Mouse (Mus musculus) gastrocnemius, adult 2 months (tissue): ENCODE results near the gene Pip5k1c. TPM values are rescaled to one million over a fixed set of nuclear protein-coding genes. Genes with fewer than 3 reads are reported as not detected.
A peak's percentile ranks its signal among the peaks of the same experiment; 100 is the strongest.

ENCODE experiments used
- DNase-seq: peaks from one replicate; pipeline ENCODE4 v3.0.0; 2022
- H3K27ac ChIP-seq: fragments of 200-600 bp; 2 replicates; pipeline ENCODE4 v1.8.1; 2022; ENCODE audit warnings: mild to moderate bottlenecking
- H3K4me3 ChIP-seq: fragments of 200-600 bp; 2 replicates; pipeline ENCODE4 v1.8.1; 2022; ENCODE audit warnings: mild to moderate bottlenecking, moderate library complexity
- CTCF ChIP-seq: fragments of 200-600 bp; IDR thresholded peaks from 2 replicates; pipeline ENCODE4 v1.8.1; 2022; ENCODE audit warnings: antibody characterized with exemption, mild to moderate bottlenecking, moderate library complexity
- intact Hi-C: fragments of 180-260 bp; cut with DNase I; formaldehyde crosslinking; loops from one replicate; pipeline ENCODE4 v1.15.1; 2025
- total RNA-seq, 2 experiments: library from RNA; stranded (reverse); gene quantifications; 2 replicates each; pipeline ENCODE4 v1.2.3; 2021

Gene Pip5k1c
- total RNA-seq, 2 experiments from 2014 or later = 20.7 to 25.0 TPM

DNA sequence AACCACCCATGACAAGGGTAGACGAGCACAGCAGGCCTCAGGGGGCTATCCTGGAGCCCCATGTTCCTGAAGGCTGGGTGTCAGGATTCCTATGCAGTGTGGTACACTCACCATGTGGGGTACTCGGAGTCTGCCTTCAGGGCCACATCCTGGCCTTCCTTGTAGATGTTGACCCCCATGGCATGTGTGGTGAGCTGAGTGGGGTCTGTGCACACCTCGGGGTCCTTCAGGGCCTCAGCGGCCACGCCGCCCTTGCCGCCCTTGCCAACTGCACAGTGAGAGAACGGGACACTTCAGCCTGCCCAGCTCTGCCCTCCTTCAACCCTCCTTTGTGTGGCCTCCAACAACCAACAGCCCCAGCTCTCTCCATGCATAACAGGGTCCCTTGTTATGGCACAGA, 27.2 kb upstream of the Pip5k1c start:
- TF ChIP-seq CTCF = no peak
- peak overlapping the region; percentile 29; the same call in 1 of the 2 replicates for H3K27ac ChIP-seq
- intact Hi-C loops = loop anchor here (10.0 kb wide), 1 partner anchor 831 kb away; the partner anchor contains the start of gene Tcf3
- H3K4me3 ChIP-seq = peak overlapping the region; percentile 82
- DNase-seq = no peak

DNA sequence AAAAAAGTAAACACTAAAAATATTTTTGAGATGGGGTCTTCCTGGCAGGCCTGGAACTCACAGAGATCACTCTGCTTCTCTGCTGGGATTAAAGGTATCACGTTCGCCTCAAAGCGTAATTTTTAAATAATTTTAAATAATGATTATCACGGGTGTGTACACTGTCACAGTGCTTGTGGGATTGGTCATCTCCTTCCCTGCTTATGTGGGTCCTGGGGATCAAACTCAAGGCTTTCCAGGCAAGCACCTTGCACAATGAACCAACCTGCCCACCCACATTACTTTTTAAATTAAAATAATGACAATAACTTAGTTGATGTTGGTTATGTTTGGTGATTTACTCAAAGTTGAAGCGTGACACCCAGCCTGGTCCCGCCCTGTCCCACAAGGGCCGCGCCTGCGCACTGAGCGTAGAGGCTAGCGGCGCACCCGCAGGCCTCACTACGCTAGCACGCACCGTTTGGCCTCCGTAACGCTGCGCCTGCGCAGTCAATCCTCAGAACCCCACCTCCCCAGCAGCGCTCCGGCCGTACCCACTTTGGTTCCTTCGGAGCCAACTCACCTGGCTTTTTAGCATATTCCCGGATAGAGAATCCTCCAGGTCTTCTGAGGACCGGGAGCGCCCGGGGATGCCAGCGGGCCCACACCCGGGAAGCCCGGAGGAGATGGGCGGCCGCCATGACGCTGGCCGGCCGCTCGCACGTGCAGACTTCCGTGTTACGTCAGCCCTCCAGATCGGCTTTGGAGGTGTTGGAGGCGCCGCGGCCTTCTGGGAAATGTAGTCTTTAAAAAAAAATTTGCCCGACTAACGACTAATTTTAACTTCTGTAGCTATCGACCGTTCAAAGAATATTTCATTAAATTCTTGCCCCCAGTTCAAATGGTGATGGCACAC, 26.3 kb upstream of the Pip5k1c start, which contains the start of the genes Mrpl54 and Apba3:
Mrpl54 (minus strand) TSS at position 724 of the 895 bp plus-strand sequence.
Apba3 (plus strand) TSS at position 750 of the 895 bp plus-strand sequence.
- peak; percentile 99 for DNase-seq
- Histone ChIP-seq H3K4me3 (peak within 1 kb of the TSS; percentile 91), H3K27ac (peak within 1 kb of the TSS; percentile 100)
- intact Hi-C loops = loop anchor here (10.0 kb wide), 1 partner anchor 832 kb away; the partner anchor contains the start of gene Tcf3
- TF ChIP-seq CTCF = no peak

DNA sequence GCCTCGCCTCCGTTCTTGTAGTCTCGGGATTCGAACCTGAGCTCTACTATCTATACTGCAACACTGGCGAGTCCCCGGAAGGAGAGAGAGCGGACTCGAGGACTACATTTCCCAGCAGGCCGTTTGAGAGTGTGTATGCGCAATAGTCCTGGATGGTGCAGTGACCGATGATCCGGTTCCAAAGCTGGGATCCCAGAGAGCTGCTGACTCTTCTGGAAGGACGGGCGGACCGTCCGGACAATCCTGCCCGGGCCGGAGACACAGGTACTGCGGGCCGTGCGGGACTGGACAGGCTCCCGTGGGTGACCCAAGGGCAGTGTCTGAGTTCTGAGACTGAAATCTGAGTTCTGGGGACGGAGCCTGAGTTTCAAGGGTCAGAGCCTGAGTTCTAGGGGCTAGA, 24.7 kb upstream of the Pip5k1c start:
- TF ChIP-seq CTCF = no peak
- Histone ChIP-seq H3K4me3 (peak overlapping the region; percentile 91), H3K27ac (peak overlapping the region; percentile 100)
- intact Hi-C loops = loop anchor here (10.0 kb wide), 1 partner anchor 833 kb away; the partner anchor contains the start of gene Tcf3
- DNase-seq = peak; percentile 92

DNA sequence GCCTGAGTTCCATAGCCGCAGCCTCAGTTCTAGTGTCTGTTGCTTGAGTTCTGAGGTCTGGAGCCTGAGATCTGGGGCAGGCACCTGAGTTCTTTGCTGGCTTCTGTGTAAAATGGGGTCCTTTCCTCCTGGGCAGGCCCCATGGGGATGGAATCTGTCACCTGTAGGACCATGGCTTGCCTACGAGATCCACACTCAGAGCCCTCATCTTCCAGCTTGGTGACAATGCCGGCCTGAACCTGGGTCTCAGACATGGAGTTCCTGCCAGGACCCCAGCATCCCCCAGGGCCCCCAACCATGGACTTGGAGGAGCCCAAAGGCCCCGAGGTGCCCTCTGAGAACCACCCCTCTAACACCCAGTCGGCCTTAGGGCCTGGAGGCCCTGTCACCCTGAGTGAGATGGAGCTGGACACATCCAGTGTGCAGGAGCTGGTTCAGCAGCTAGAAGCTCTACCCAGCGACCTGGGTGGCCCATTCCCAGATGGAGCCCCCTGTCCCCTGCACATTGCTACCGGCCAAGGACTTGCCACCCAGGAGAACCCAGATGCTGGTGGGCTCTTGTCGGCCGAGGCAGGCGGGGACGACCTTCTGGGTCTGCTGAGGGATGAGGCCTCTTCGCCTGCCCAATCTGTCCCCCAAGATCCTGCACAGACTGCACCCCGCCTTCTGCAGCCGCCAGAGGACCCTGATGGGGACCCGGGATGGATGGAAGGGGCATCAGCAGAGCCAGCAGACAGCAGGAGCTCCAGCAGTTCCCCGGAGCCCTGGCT, 23.9 kb upstream of the Pip5k1c start:
- H3K4me3 ChIP-seq = peak overlapping the region; percentile 91
- intact Hi-C loops = loop anchor here (10.0 kb wide), 1 partner anchor 834 kb away; the partner anchor contains the start of gene Tcf3
- no peak for TF ChIP-seq CTCF
- H3K27ac ChIP-seq = peak overlapping the region; percentile 100
- DNase-seq = no peak

DNA sequence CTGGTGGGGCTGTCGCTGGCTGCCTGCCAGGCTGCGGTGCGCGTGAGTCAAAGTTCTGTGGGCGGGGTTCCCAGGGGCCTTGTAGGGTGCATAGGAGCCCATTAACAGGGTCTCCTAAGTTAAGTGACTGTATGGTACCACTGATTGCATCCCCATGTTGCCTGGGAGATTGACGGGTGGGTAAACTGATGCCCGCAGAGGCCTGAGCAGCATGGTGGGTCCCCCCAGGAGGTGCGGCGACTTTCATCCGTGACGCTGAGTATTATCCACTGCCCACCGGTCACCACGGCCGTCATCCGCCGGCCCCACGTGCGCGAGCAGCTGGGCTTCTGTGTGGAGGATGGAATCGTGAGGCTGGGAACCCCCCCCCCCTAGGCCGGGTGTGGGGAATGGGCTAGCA, 20.4 kb upstream of the Pip5k1c start:
- TF ChIP-seq CTCF = no peak

DNA sequence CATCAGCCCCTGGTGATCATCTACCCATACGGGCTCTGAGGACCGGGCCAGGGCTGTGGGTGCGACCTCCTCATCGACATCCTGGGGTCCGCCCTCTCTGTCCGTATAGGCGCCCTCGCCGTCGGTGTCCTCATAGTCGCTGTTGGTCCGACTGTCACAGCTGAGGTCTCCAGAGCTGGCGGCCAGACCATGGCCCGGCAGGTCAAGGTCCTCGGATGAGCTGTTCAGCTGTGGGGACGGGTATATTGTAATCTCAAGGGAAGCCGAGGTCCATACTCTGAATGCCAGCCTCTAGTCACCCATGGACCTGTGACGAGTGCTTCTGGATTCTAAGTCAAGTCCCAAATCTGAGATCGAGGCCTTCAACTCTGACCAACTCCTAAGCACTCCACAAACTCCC, 18.9 kb upstream of the Pip5k1c start:
- H3K27ac ChIP-seq = no peak overlapping the region
- H3K4me3 ChIP-seq = no peak overlapping the region
- intact Hi-C loops = no loop called here
- TF ChIP-seq CTCF = no peak
- DNase-seq = no peak

More for the DNA sequence above, 20.4 kb upstream of the Pip5k1c start:
- DNase-seq = no peak
- H3K4me3 ChIP-seq = no peak overlapping the region
- intact Hi-C loops = no loop called here
- no peak overlapping the region for H3K27ac ChIP-seq

DNA sequence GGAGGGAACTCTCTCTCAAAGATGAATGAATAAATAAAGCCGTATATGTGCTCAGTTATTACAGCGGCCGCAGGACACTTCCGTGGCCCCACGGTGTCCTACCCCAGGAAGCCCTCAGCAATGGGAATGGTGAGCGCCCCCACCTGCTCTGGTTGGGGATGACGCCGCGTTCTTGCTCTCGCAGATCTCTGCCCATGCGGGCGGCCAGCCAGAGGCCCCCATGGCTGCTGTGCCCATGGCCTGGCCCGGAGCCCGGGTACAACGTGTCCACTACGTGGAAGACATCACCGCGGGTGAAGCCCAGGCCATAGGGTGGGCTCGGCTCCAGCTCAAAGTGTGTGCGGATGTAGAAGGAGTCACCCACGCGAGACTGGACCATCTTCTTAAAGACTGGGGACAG, 15.1 kb upstream of the Pip5k1c start:
- intact Hi-C loops = no loop called here
- no peak for DNase-seq
- TF ChIP-seq CTCF = no peak
- H3K27ac ChIP-seq = no peak overlapping the region
- no peak overlapping the region for H3K4me3 ChIP-seq

DNA sequence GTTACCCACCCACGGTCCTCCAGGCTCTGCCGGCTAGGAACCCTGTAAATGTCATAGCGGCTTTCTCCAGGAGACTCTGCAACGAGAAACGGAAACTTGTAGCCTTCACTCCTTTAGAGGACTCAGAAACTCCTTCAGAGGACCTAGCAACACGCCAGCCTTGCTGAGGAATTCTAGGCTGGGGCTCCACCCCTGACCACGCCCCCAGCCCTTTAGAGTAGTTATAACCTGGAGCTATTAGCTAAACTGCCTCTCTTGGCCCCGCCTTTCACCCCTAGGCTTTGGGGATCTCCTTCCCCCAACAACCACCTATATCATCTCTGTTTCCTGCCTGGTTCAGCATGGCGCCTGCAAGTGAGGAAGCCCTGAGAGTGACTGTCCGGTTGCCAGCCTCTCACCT, 13.3 kb upstream of the Pip5k1c start:
- TF ChIP-seq CTCF = no peak
- Histone ChIP-seq H3K27ac (no peak overlapping the region), H3K4me3 (no peak overlapping the region)
- DNase-seq = no peak
- intact Hi-C loops = no loop called here

DNA sequence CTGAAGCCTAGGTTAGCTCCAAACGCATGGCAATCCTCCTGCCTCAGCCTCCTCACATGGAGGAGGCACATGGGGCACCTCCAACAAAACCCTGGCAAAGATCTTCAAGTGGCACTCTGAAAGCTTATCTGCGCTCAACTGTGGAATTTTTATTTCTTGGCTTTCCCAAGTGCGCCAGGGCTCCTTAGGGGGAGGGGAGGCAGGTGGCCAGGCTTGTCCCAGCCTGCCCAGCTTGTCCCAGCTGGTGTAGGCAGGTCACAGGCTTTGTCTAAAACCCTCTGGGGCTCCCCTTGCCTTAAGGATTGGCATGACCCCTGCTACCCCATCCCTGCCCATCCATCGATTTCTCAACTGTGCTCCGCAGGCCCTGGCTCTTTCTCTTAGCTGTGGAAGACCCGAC, 8.6 kb upstream of the Pip5k1c start:
- intact Hi-C loops = no loop called here
- no peak overlapping the region for H3K4me3 ChIP-seq
- DNase-seq = no peak
- H3K27ac ChIP-seq = no peak overlapping the region
- no peak for TF ChIP-seq CTCF

DNA sequence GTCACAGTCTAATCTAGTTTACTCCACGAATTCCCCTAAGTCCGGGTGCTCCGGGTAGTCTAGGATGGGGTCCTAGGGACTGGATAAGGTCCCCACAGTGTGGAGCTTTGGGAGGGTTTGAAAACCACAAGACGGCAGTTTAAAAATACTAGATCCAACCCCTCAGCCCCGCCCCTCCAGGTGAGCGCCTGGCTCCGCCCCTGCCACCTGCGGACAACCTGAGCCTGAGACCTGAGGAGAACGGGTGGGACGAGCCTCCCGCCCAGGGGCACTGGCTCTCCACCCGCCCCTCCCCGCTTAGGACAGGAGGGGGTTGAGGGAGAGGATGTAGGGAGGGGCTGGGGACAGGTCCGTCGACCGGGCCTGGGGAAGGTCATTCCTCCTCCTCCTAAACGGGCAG, 8.0 kb upstream of the Pip5k1c start:
- intact Hi-C loops = loop anchor here (5.0 kb wide), 1 partner anchor 168 kb away; no protein-coding TSS in a partner anchor
- no peak for TF ChIP-seq CTCF
- H3K27ac ChIP-seq = no peak overlapping the region
- no peak overlapping the region for H3K4me3 ChIP-seq
- DNase-seq = no peak

DNA sequence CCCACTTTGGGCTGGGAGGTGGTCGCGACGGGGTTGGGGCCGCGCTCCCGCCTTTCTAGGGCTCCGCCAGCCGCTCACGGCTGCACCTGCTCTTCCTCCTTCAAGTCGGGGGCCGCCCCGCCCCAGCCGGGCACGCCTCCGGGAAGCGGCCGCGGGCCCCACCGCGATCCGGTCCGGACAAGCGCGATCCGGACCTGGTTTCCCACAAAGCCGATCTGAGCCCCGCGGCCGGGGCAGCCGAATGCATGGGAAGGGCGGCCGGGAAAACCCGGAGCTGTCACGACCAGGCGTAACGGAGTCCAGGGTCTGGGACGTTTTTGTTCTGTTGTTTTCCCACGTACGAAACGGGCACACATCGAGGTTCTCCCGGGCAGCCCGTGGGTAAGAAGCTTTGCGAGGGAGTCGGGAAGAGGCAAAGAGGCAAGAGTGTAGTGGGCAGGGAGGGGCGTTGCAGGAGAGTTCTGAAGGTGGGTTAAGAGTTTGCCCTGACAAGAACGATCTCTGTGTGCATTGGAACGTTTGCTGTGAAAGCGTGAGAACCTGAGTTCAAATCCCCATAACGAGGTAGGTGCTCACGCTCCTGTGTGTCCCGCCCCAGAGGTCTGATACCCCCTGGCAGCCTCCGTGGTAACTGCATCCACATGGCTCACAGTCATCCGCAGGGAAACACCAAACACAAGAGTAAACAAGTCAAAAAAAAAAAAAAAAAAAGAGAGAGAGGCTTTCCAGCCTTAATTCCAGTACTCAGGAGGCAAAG, 6.9 kb upstream of the Pip5k1c start:
- intact Hi-C loops = loop anchor here (5.0 kb wide), 1 partner anchor 166 kb away; no protein-coding TSS in a partner anchor
- peak; percentile 94 for DNase-seq
- peak overlapping the region; percentile 67 for H3K4me3 ChIP-seq
- H3K27ac ChIP-seq = no peak overlapping the region
- TF ChIP-seq CTCF = peak; percentile 3; the same call in 1 of the 2 replicates

DNA sequence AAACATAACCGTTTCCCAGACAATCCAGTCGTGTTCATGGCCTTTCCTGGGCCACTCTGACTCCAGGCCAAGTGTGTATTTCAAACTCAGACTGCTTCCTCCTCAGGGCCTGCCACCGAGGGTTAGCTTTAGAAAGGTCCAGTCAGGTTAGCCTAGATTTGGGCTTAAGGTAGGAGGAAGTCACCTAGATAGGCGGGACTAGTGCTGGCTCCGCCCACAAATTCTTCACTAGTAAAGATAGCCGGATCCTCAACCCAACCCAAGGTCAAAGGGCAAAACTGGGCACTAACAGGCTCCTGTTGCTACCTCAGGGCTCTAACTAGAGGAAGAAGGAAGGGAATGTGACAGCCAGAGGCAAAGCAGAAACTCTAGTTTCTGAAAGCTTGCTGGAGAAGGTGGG, 6.2 kb upstream of the Pip5k1c start:
- no peak overlapping the region for H3K4me3 ChIP-seq
- DNase-seq = no peak
- intact Hi-C loops = loop anchor here (5.0 kb wide), 1 partner anchor 166 kb away; no protein-coding TSS in a partner anchor
- H3K27ac ChIP-seq = no peak overlapping the region
- TF ChIP-seq CTCF = no peak
